Mouse (Mus musculus) heart, adult 2 months (tissue): ENCODE measurements around the gene Tfap4. TPM values are rescaled to one million over a fixed set of nuclear protein-coding genes. Genes with fewer than 3 reads are reported as not detected.
A peak's percentile ranks its signal among the peaks of the same experiment; 100 is the strongest.

Experiments
- DNase-seq, 2 experiments: peaks; one replicate each; pipeline ENCODE4 v3.0.0; 2021
- H3K27ac ChIP-seq: fragments of 200-600 bp; 2 replicates; pipeline ENCODE4 v1.8.1; 2022
- H3K27me3 ChIP-seq: fragments of 200-500 bp; 2 replicates; pipeline ENCODE4 v1.6.1; 2012; ENCODE audit warnings: mild to moderate bottlenecking, low read length, inconsistent platforms, mixed read lengths; ENCODE audit not compliant: control insufficient read depth, insufficient read depth
- H3K36me3 ChIP-seq: fragments of 200-500 bp; 2 replicates; pipeline ENCODE4 v1.6.1; 2012; ENCODE audit warnings: low read length, inconsistent platforms; ENCODE audit not compliant: control insufficient read depth, insufficient read depth
- H3K4me1 ChIP-seq: fragments of 200-500 bp; 2 replicates; pipeline ENCODE4 v1.6.1; 2011; ENCODE audit warnings: low read length; ENCODE audit not compliant: control insufficient read depth, insufficient read depth
- H3K4me3 ChIP-seq: fragments of 200-600 bp; 2 replicates; pipeline ENCODE4 v1.8.1; 2022
- H3K79me2 ChIP-seq: fragments of 200-500 bp; replicated peaks from 2 replicates; pipeline ENCODE4 v1.6.1; 2012; ENCODE audit warnings: mild to moderate bottlenecking, inconsistent platforms, low read length, moderate library complexity, mixed read lengths; ENCODE audit not compliant: control insufficient read depth, insufficient read depth
- H3K9ac ChIP-seq: fragments of 200-500 bp; 2 replicates; pipeline ENCODE4 v1.6.1; 2012; ENCODE audit warnings: low read depth, mild to moderate bottlenecking, control low read depth, inconsistent platforms, low read length, mixed read lengths
- CTCF ChIP-seq: fragments of 200-600 bp; IDR thresholded peaks from 2 replicates; pipeline ENCODE4 v1.8.1; 2022; ENCODE audit warnings: antibody characterized with exemption, mild to moderate bottlenecking, moderate library complexity
- EP300 ChIP-seq: fragments of 200-500 bp; IDR thresholded peaks from 2 replicates; pipeline ENCODE4 v1.6.1; 2011; ENCODE audit warnings: low read depth, low read length, control low read depth; ENCODE audit not compliant: insufficient read depth
- POLR2A ChIP-seq: fragments of 200-500 bp; IDR thresholded peaks from 2 replicates; pipeline ENCODE4 v1.6.1; 2011; ENCODE audit warnings: mild to moderate bottlenecking, low read depth, low read length, control low read depth; ENCODE audit not compliant: insufficient read depth
- WGBS: fragments of 180-500 bp; shearing (Covaris S2); methylation state at CpG from one replicate; pipeline ENCODE4 v1.1.7; 2018; 5-methylcytosine and 5-hydroxymethylcytosine counted together
- intact Hi-C: fragments of 180-260 bp; cut with DNase I; formaldehyde crosslinking; loops from one replicate; pipeline ENCODE4 v1.15.1; 2025
- long read RNA-seq: library from polyadenylated mRNA; stranded (forward); transcript quantifications from one replicate; pipeline ENCODE4 v2.0.0, GENCODE M21; 2021
- polyA plus RNA-seq: library from polyadenylated mRNA; depleted of rRNA; stranded (reverse); fragments of >200 nt; gene quantifications from 2 replicates; pipeline ENCODE4 v1.2.3, GENCODE M21; 2012; rRNA removed
- total RNA-seq, 2 experiments: library from RNA; stranded (reverse); gene quantifications; 2 replicates each; pipeline ENCODE4 v1.2.3; 2021

The Tfap4 gene
- total RNA-seq: 1 to 10 TPM; 3.2 to 3.4 TPM
- polyA plus RNA-seq: 2.4 and 2.9 TPM in 2 replicates
- long read RNA-seq, partial matches to known transcripts: 0 of 3 reads
- long read RNA-seq, other reads (novel, unspliced or antisense): 1 of 3 reads

DNA sequence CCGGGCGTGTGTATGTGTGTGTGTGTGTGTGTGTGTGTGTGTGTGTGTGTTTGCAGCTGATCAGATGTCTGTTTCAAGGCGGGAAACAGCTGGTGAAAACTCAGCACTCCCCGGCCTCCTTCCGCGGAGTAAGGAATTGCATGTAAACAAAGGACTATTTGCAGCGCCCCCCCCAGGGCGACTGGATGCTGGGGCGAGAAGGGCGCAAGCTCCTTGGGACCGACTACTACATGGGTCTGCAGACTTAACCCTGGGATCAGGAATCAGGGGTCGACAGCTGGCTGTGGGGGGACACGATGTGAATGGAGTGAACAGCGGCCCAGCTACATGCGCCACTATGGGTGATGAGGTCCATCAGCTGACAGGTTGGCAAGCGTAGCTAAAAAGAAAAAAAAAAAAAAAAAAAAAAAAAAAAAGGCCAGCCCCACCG lies at the start of gene Tfap4:
Gene Tfap4 (minus strand): TSS at position 140 of the 430 bp plus-strand sequence.
- H3K9ac ChIP-seq: peak within 1 kb of the TSS; percentile 89
- no peaks in the 10 kb centered on the region for H3K27me3 ChIP-seq
- DNase-seq: peak; percentile 89 to 91
- H3K36me3 ChIP-seq: no peaks in the 10 kb centered on the region
- H3K27ac ChIP-seq: peak within 1 kb of the TSS; percentile 97
- peak within 1 kb of the TSS; percentile 70 for H3K4me3 ChIP-seq
- 0% methylated on average over 17 of the region's 17 CpGs for WGBS
- intact Hi-C loops: loop anchor here (2.0 to 10.0 kb wide), 3 partner anchors 27 to 225 kb away; partner anchors contain the start of gene Glis2
- no peaks in the 10 kb centered on the region; the same call in 1 of the 2 replicates for H3K79me2 ChIP-seq
- H3K4me1 ChIP-seq: peaks cover 1% of the 10 kb centered on the region; the same call in 1 of the 2 replicates
- no peak for TF ChIP-seq POLR2A
- peak; percentile 50; the same call in 1 of the 2 replicates for TF ChIP-seq EP300
- TF ChIP-seq CTCF: peak; percentile 66

DNA sequence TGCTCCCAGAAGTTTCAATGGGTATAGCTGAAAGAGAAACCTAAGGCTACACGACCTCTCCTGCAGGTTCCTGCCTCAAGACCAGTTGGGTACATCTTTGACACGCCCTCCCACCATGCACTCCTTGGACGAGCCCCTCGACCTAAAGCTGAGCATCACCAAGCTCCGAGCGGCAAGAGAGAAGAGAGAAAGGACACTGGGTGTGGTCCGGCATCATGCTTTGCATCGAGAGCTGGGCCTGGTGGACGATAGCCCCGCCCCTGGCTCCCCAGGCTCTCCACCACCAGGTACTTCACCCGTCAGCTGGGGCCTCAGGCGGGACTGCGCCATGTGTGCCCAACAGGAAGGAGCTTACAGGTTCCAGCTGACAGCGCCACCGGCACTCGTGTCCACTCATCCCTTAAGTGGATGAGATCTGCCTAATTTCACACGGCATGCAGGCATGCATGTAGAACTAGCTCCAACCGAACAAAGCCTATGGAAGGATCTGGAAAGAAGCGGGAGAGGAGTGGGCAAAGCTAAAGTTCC lies 48.9 kb upstream of the Tfap4 start:
- no peak for TF ChIP-seq EP300
- TF ChIP-seq POLR2A: no peak
- no peak for TF ChIP-seq CTCF
- Histone ChIP-seq H3K27ac (no peak overlapping the region), H3K4me3 (no peak overlapping the region), H3K79me2 (no peaks in the 10 kb centered on the region; the same call in 1 of the 2 replicates), H3K4me1 (peaks cover 19% of the 10 kb centered on the region), H3K27me3 (no peaks in the 10 kb centered on the region), H3K9ac (no peak overlapping the region), H3K36me3 (no peaks in the 10 kb centered on the region)
- WGBS: 82% methylated on average over 19 of the region's 19 CpGs
- DNase-seq: no peak
- intact Hi-C loops: loop anchor here (1.0 kb wide), 1 partner anchor 40 kb away; no protein-coding TSS in a partner anchor

DNA sequence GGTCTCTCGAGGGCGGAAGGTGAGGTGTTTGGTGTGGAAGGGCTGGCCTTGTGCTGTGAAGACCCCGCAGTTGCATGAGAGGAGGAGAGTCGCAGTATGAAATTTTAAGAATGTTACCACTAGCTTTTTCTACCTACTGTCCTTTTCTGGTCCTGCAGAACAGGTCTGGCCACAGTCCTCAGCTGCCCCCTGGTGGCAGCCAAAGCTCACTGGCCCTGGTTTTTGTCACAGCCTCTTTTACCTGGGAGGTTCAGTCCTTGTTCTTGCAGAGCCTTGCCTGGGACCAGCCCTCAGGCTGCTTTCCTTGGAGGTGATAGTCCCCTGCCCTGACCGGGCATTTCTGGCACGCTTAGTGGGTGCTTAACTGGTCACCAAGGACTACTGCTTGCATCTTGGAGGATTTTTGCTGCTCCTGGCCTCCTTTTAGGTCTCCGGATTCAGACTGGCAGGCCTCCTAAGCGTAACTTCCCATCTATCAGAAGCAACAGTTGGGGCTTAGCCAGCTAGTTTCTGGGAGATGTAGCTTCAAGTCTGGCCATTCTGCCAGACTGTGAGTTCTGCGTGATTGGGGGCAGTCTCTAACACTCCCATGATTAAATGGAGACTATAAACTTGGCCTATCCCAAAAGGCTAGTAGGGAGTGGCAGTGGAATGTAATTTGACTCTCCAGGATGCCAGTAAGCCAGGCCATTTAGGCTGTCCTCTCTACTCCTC lies 48.3 kb upstream of the Tfap4 start:
- Histone ChIP-seq H3K27ac (no peak overlapping the region; the same call in 1 of the 2 replicates), H3K9ac (no peak overlapping the region), H3K79me2 (no peaks in the 10 kb centered on the region; the same call in 1 of the 2 replicates), H3K27me3 (no peaks in the 10 kb centered on the region), H3K36me3 (no peaks in the 10 kb centered on the region), H3K4me1 (peaks cover 19% of the 10 kb centered on the region), H3K4me3 (no peak overlapping the region)
- peak; percentile 76; the same call in 1 of the 2 replicates for TF ChIP-seq EP300
- no peak; the same call in 1 of the 2 replicates for TF ChIP-seq CTCF
- TF ChIP-seq POLR2A: 0 out of 2 replicates have a peak, but pooled peaks have one; percentile 19
- 43% methylated on average over 9 of the region's 9 CpGs for WGBS
- intact Hi-C loops: loop anchor here (1.0 to 2.0 kb wide), 4 partner anchors 15 to 119 kb away; no protein-coding TSS in a partner anchor
- DNase-seq: peak; percentile 85 to 87

DNA sequence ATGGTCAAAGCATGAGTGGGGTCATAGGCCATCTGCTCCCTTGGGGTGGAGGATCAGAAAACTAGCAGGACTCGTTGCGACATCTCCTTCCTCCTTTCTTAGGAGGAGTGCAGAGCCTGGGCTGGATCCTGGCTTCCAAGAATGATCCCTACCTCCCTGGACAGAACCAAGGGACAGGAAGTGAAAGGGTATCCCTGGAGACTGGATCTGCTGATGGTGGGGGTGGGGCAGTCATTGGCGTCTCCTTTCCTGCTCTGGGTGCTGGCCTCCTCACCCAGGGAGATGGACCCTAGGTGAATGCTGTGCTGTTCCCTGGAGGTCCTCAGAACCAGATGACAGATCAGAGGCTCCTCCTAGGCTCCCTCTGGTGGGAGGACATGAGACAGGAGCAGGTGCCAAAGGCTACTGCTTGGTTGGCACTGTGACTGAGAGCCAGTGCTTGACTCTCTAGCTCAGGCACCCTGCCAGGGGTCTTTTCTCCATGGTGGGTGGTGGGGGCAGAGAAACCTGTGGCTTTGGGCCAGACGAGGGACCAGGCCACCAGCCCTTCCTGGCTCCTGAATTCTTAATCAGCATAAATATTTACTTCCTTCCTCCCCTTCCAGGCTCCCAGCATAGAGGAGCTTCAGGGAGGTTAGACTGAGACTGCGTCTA lies 46.9 kb upstream of the Tfap4 start:
- WGBS: 10% methylated on average over 5 of the region's 5 CpGs
- H3K9ac ChIP-seq: no peak overlapping the region; the same call in 1 of the 2 replicates
- H3K4me1 ChIP-seq: peaks cover 22% of the 10 kb centered on the region
- TF ChIP-seq EP300: 0 out of 2 replicates have a peak, but pooled peaks have one; percentile 9
- peak; percentile 81 for TF ChIP-seq CTCF
- no peak for TF ChIP-seq POLR2A
- no peaks in the 10 kb centered on the region for H3K27me3 ChIP-seq
- no peaks in the 10 kb centered on the region; the same call in 1 of the 2 replicates for H3K79me2 ChIP-seq
- H3K27ac ChIP-seq: peak overlapping the region; percentile 79
- peak; percentile 69 to 78 for DNase-seq
- H3K4me3 ChIP-seq: no peak overlapping the region
- intact Hi-C loops: loop anchor here (1.0 to 2.0 kb wide), 3 partner anchors 13 to 118 kb away; no protein-coding TSS in a partner anchor
- no peaks in the 10 kb centered on the region for H3K36me3 ChIP-seq

DNA sequence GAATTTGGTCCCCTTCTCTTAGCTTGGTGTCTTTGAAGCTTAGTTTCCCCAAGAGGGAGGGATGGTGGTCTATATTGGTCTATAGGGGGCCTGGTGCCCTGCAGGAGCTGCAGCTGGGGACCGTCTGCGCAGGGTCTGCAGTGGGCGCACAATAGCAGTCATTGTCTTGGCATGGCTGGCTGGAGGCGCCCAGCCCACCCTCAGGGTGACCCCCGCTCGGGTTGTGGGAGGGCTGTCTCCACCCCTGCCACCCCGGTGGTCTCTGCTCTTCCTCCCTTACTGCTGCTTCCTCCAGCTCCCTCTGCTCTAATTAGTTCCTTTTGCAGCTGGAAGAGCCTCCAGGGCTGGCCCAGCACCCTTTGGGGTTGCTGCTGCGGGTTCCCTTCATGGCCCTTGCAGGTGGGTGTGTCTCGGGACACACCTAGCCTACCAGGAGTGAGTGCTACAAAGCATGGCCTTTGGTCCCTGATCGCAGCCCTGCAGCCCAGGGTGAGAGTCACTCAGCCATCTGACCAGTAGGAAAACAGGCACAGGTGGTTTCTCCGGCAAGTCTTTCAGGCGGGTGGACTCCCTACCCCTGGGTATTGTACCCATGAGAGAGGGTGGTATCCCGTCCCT lies 46.0 kb upstream of the Tfap4 start:
- WGBS: 80% methylated on average over 13 of the region's 13 CpGs
- no peak overlapping the region for H3K9ac ChIP-seq
- peak overlapping the region; percentile 79; the same call in 1 of the 2 replicates for H3K27ac ChIP-seq
- H3K36me3 ChIP-seq: no peaks in the 10 kb centered on the region
- peaks cover 22% of the 10 kb centered on the region for H3K4me1 ChIP-seq
- H3K4me3 ChIP-seq: no peak overlapping the region
- intact Hi-C loops: loop anchor here (2.0 kb wide), 1 partner anchor 117 kb away; no protein-coding TSS in a partner anchor
- H3K79me2 ChIP-seq: no peaks in the 10 kb centered on the region; the same call in 1 of the 2 replicates
- TF ChIP-seq CTCF (no peak), EP300 (no peak), POLR2A (no peak)
- H3K27me3 ChIP-seq: no peaks in the 10 kb centered on the region
- no peak for DNase-seq
